Comparison of ENCODE assay signal across 9 mouse cellular contexts in the genomic region with DNA sequence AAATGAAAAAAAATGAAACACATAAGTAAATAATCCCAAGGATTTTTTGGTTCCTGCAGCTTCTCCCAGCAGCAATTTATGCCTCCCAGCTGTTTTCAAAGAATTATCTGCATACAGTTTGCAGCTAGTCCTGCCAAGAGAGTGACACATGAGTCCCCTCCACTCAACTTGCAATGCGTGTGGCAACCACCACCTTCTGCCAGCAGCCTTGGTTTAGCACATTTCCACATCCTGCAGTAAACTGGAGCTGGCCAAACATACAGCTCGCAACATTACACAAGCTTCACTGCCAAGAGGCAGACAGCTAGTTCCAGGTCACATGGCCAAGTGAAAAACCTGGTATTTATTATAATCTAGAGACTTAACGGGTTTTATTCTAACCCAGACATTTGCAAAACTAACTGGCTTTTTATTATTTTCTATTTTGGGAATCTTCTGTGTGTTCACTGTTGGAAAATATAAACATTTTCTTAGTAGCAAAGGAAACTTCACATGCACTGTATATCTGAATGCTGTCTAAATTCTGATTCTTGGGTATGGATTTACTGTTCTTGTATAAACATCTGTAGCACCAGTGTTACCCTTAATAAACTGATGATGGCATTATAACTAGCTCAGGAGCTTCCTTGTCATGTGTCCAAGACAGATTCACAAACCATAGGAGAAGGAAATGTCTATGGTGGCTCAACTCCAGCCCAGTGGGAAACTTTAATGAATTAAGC.
DNase-seq lines count a peak whose midpoint lies in the region; ATAC-seq lines count a peak whose summit lies in the region.
"Had no signal": no experiment of that assay in that cellular context is flagged by ENCODE, and none has a peak within 500 bp of the region (broad histone marks: within the 10 kb centered on the region; RNA-seq: fewer than 3 reads in every experiment).

No protein-coding gene starts in this region.

- peak; percentile 97 for ATAC-seq in lung, embryonic 15.5 days (ENCODE audit: borderline replicate concordance, extremely low read depth, low FRiP score, low TSS enrichment)
- no peak for ATAC-seq in erythroblast, adult 5-6 weeks (replicated peaks; ENCODE audit: low FRiP score, poor library complexity, severe bottlenecking)

- intact Hi-C loops in gastrocnemius, postnatal 36 days (cut with DNase I), result no loop called here

- no peak overlapping the region for H3K4me3 ChIP-seq in lung, embryonic 15.5 days

- H3K9ac ChIP-seq in lung, embryonic 15.5 days, result no peak overlapping the region

- DNase-seq in gastrocnemius, adult 18-20 months (ENCODE audit: low spot score), result peak; percentile 5
- no peak for DNase-seq in gastrocnemius, postnatal 36 days
- peak; percentile 5 for DNase-seq in adrenal gland, postnatal 25 days
- peak; percentile 13 for DNase-seq in gonadal fat pad, adult 2 months (ENCODE audit: low read depth)
- DNase-seq in c-Kit-positive CD71-positive TER-119-positive erythroid progenitor cells, embryonic 14.5 days (ENCODE audit: low spot score), result no peak
- no peak for DNase-seq in testis, postnatal 14 days (ENCODE audit: low spot score)
- DNase-seq: kidney, adult 11 months had no signal

- H3K4me1 ChIP-seq in lung, embryonic 15.5 days, result peaks cover 4% of the 10 kb centered on the region

- 27% methylated on average over 3 of the region's 3 CpGs for WGBS in lung, embryonic 15.5 days

- H3K27ac ChIP-seq in lung, embryonic 15.5 days, result peak overlapping the region; percentile 50; the same call in 1 of the 2 replicates

- H3K36me3 ChIP-seq in lung, embryonic 15.5 days, result no peaks in the 10 kb centered on the region

- H3K4me2 ChIP-seq in lung, embryonic 15.5 days, result no peak overlapping the region

- H3K9me3 ChIP-seq in lung, embryonic 15.5 days, result no peaks in the 10 kb centered on the region

- H3K27me3 ChIP-seq in lung, embryonic 15.5 days, result no peaks in the 10 kb centered on the region

Comparison
In these comparisons a context has a peak if more than half of its experiments do, and no peak if none do; other contexts are left out.
1. DNase-seq: peak in gastrocnemius, adult 18-20 months (single experiment), adrenal gland, postnatal 25 days (single experiment) and gonadal fat pad, adult 2 months (single experiment); none in gastrocnemius, postnatal 36 days (0 of 2), c-Kit-positive CD71-positive TER-119-positive erythroid progenitor cells, embryonic 14.5 days (single experiment) and testis, postnatal 14 days (single experiment).